Mouse (Mus musculus) c-Kit-positive CD71-positive TER-119-negative erythroid progenitor cells, embryonic 14.5 days (primary cell): ENCODE measurements around the gene Srr.

Source experiments
- DNase-seq: peaks from one replicate; pipeline ENCODE4 v3.0.0-alpha.2; 2013; ENCODE audit warnings: low read depth

Gene Srr

GRCm38 (mm10) chr11:74925577-74926387 lies at the start of gene Srr, which contains the start of gene Smg6:
Gene Srr (minus strand): TSS chr11:74925948.
Gene Smg6 (plus strand): TSS chr11:74925823.
- DNase-seq, result peak; percentile 93

GRCm38 (mm10) chr11:74974615-74975014 lies 48.9 kb upstream of the Srr start:
- DNase-seq, result no peak

GRCm38 (mm10) chr11:74973290-74974157 lies 47.8 kb upstream of the Srr start:
- DNase-seq, result no peak

GRCm38 (mm10) chr11:74965516-74965915 lies 39.8 kb upstream of the Srr start:
- no peak for DNase-seq

- no peak for DNase-seq
These were observed 37.2 kb upstream of the Srr start for GRCm38 (mm10) chr11:74962846-74963407.

- DNase-seq, result no peak
These were observed 36.2 kb upstream of the Srr start for GRCm38 (mm10) chr11:74961953-74962352.

GRCm38 (mm10) chr11:74960031-74960551 lies 34.3 kb upstream of the Srr start:
- no peak for DNase-seq

- no peak for DNase-seq
These were observed 33.8 kb upstream of the Srr start for GRCm38 (mm10) chr11:74959501-74959900.

- no peak for DNase-seq
These were observed 31.9 kb upstream of the Srr start for GRCm38 (mm10) chr11:74957600-74957999.

- DNase-seq, result no peak
These were observed 30.3 kb upstream of the Srr start for GRCm38 (mm10) chr11:74956006-74956405.

GRCm38 (mm10) chr11:74954901-74955300 lies 29.2 kb upstream of the Srr start:
- no peak for DNase-seq

GRCm38 (mm10) chr11:74946348-74946747 lies 20.6 kb upstream of the Srr start:
- peak; percentile 40 for DNase-seq

- DNase-seq, result no peak
These were observed 4.6 kb upstream of the Srr start for GRCm38 (mm10) chr11:74930391-74930790.

GRCm38 (mm10) chr11:74929111-74929510 lies 3.4 kb upstream of the Srr start:
- DNase-seq, result no peak

- no peak for DNase-seq
These were observed 1.5 kb upstream of the Srr start for GRCm38 (mm10) chr11:74927236-74927725.

GRCm38 (mm10) chr11:74926388-74927005 lies 749 bp upstream of the Srr start:
- DNase-seq, result peak; percentile 80

GRCm38 (mm10) chr11:74924149-74924548 lies 1.6 kb downstream of the Srr start:
- no peak for DNase-seq

GRCm38 (mm10) chr11:74919249-74919648 lies 6.5 kb downstream of the Srr start:
- DNase-seq, result no peak

- no peak for DNase-seq
These were observed 13.3 kb downstream of the Srr start for GRCm38 (mm10) chr11:74912492-74912891.

- no peak for DNase-seq
These were observed 15.8 kb downstream of the Srr start for GRCm38 (mm10) chr11:74909978-74910377.

- no peak for DNase-seq
These were observed 16.9 kb downstream of the Srr start for GRCm38 (mm10) chr11:74908618-74909399.
